Mouse (Mus musculus): ENCODE results near the gene Pias4. TPM values are rescaled to one million over a fixed set of nuclear protein-coding genes. Genes with fewer than 3 reads are reported as not detected.

The Pias4 gene
- total and polyA plus RNA-seq, 2 experiments = 8.9 to 17.8 TPM

DNA sequence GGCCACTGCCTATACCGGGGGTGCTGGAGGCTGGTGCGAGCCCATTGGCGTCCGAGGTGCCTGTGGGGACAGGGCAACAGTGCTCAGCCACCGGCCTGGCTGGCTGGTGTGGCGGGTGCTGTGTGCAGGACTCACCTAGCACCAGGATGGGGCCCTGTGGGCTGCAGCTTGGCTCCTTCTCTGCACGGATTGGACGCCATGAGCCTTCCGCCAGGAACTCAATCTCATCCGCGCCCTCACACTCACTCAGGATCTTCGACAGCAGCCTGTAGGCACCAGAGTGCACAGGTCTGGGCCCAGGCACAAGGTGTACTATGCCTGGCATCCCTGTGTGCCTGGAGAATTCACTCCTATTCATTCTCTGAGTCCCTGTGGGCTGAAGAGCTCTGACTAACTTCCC, 13.4 kb downstream of the Pias4 start:
- no peak for DNase-seq (ENCODE audit: extremely low read depth, low read depth, low spot score)
- 96% methylated on average over 12 of the region's 12 CpGs for WGBS
- H3K9ac ChIP-seq (ENCODE audit: low read depth, low read length) = no peak overlapping the region

DNA sequence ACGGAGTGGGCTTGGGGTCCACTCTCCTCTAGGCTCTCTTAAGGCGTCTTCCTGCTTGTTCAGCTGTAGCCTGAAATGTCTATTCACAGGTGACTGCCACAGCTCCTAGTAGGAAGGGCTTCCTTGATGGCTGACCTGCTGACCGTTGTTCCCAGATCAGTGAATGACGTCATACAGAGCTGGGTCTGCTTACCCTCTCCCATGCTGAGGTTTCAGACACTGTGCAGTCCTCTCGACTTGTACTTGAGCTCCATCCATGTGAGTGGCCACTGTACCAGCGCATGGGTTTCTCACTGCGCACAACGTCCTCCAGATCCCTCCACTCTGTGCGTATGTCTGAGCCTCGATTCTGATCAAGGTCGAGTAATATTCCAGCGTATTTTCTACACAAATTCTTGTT, 15.1 kb downstream of the Pias4 start:
- H3K27ac ChIP-seq (replicated peaks; ENCODE audit: insufficient read depth, low read depth, low read length) = no peak overlapping the region
- WGBS = 61% methylated on average over 12 of the region's 12 CpGs

More for the DNA sequence above, 13.4 kb downstream of the Pias4 start:
- no peak overlapping the region for H3K4me3 ChIP-seq (ENCODE audit: insufficient read depth, low read depth, low read length)
- H3K79me2 ChIP-seq (ENCODE audit: control insufficient read depth, insufficient read depth, low read length) = no peaks in the 10 kb centered on the region; the same call in 1 of the 2 replicates
- H3K4me1 ChIP-seq (ENCODE audit: control insufficient read depth, insufficient read depth, low read length) = no peaks in the 10 kb centered on the region
- TF ChIP-seq POLR2A (IDR thresholded peaks at IDR 0.05; ENCODE audit: extremely low read depth, insufficient read depth, low read length) = no peak
- TF ChIP-seq CTCF (IDR thresholded peaks at IDR 0.05; ENCODE audit: low read depth, low read length) = no peak
- H3K36me3 ChIP-seq (ENCODE audit: control insufficient read depth, insufficient read depth, low read length) = peaks cover 2% of the 10 kb centered on the region; the same call in 1 of the 2 replicates
- no peaks in the 10 kb centered on the region for H3K27me3 ChIP-seq (ENCODE audit: control insufficient read depth, insufficient read depth, low read length)
- H3K27ac ChIP-seq (replicated peaks; ENCODE audit: insufficient read depth, low read depth, low read length) = no peak overlapping the region

DNA sequence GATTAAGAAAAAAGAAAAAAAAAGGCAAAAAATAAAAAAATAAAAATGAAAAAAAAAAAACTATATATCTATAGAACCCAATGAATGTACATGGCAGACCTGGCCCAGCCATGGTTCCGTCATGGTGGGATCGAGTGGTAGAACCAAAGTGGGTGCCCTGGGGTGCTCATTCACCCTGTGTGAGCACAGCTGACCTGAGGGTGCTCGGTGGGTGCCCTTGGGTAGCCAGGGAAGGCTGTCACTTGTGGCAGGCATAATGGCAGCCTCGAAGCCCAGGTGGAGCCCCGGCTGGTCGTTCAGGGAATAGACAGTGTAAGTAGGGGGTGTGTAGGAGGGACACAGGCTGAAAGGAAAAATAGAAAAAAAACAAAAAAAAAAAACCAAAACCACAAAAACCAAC, 16.5 kb downstream of the Pias4 start:
- no peaks in the 10 kb centered on the region for H3K27me3 ChIP-seq (ENCODE audit: control insufficient read depth, insufficient read depth, low read length)
- no peak overlapping the region for H3K27ac ChIP-seq (replicated peaks; ENCODE audit: insufficient read depth, low read depth, low read length)
- H3K4me3 ChIP-seq (ENCODE audit: insufficient read depth, low read depth, low read length) = no peak overlapping the region
- peaks cover 12% of the 10 kb centered on the region for H3K36me3 ChIP-seq (ENCODE audit: control insufficient read depth, insufficient read depth, low read length)
- WGBS = 78% methylated on average over 6 of the region's 6 CpGs
- H3K79me2 ChIP-seq (ENCODE audit: control insufficient read depth, insufficient read depth, low read length) = peaks cover 9% of the 10 kb centered on the region; the same call in 1 of the 2 replicates
- DNase-seq (ENCODE audit: extremely low read depth, low read depth, low spot score) = no peak
- H3K9ac ChIP-seq (ENCODE audit: low read depth, low read length) = no peak overlapping the region
- TF ChIP-seq CTCF (IDR thresholded peaks at IDR 0.05; ENCODE audit: low read depth, low read length) = no peak
- no peak for TF ChIP-seq POLR2A (IDR thresholded peaks at IDR 0.05; ENCODE audit: extremely low read depth, insufficient read depth, low read length)
- no peaks in the 10 kb centered on the region for H3K4me1 ChIP-seq (ENCODE audit: control insufficient read depth, insufficient read depth, low read length)

More for the DNA sequence above, 15.1 kb downstream of the Pias4 start:
- Histone ChIP-seq H3K4me1 (ENCODE audit: control insufficient read depth, insufficient read depth, low read length) (no peaks in the 10 kb centered on the region), H3K36me3 (ENCODE audit: control insufficient read depth, insufficient read depth, low read length) (peaks cover 11% of the 10 kb centered on the region), H3K79me2 (ENCODE audit: control insufficient read depth, insufficient read depth, low read length) (peaks cover 9% of the 10 kb centered on the region; the same call in 1 of the 2 replicates), H3K27me3 (ENCODE audit: control insufficient read depth, insufficient read depth, low read length) (no peaks in the 10 kb centered on the region), H3K4me3 (ENCODE audit: insufficient read depth, low read depth, low read length) (no peak overlapping the region), H3K9ac (ENCODE audit: low read depth, low read length) (no peak overlapping the region)
- peak; percentile 44 for DNase-seq (ENCODE audit: extremely low read depth, low read depth, low spot score)
- no peak for TF ChIP-seq POLR2A (IDR thresholded peaks at IDR 0.05; ENCODE audit: extremely low read depth, insufficient read depth, low read length)
- TF ChIP-seq CTCF (IDR thresholded peaks at IDR 0.05; ENCODE audit: low read depth, low read length) = no peak

DNA sequence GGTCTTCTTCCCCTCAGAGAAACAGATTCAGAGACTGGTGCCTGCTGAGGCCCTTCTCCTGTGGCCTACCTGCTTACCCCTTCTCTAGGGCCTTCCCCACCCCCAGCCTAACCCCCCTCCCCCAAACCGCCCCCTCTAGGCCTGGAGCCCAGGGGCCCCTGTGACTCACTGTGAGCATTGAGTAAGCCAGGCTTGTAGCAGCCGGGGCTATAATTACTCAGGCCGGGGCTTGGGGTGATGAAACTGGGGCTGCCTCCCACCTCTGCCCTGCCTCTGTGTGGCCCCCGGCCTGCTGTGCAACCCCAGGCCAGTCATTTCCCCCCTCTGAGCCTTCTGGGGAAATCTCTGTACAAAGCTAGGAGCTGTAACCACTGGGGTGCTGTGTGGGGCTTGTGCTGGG, 21.4 kb downstream of the Pias4 start:
- H3K4me3 ChIP-seq (ENCODE audit: insufficient read depth, low read depth, low read length) = no peak overlapping the region
- TF ChIP-seq CTCF (IDR thresholded peaks at IDR 0.05; ENCODE audit: low read depth, low read length) = no peak
- TF ChIP-seq POLR2A (IDR thresholded peaks at IDR 0.05; ENCODE audit: extremely low read depth, insufficient read depth, low read length) = no peak
- DNase-seq (ENCODE audit: extremely low read depth, low read depth, low spot score) = no peak
- no peak overlapping the region for H3K9ac ChIP-seq (ENCODE audit: low read depth, low read length)
- peaks cover 52% of the 10 kb centered on the region for H3K79me2 ChIP-seq (ENCODE audit: control insufficient read depth, insufficient read depth, low read length)
- 85% methylated on average over 4 of the region's 4 CpGs for WGBS
- peaks cover 14% of the 10 kb centered on the region for H3K36me3 ChIP-seq (ENCODE audit: control insufficient read depth, insufficient read depth, low read length)
- H3K27me3 ChIP-seq (ENCODE audit: control insufficient read depth, insufficient read depth, low read length) = no peaks in the 10 kb centered on the region
- H3K4me1 ChIP-seq (ENCODE audit: control insufficient read depth, insufficient read depth, low read length) = no peaks in the 10 kb centered on the region
- H3K27ac ChIP-seq (replicated peaks; ENCODE audit: insufficient read depth, low read depth, low read length) = no peak overlapping the region

DNA sequence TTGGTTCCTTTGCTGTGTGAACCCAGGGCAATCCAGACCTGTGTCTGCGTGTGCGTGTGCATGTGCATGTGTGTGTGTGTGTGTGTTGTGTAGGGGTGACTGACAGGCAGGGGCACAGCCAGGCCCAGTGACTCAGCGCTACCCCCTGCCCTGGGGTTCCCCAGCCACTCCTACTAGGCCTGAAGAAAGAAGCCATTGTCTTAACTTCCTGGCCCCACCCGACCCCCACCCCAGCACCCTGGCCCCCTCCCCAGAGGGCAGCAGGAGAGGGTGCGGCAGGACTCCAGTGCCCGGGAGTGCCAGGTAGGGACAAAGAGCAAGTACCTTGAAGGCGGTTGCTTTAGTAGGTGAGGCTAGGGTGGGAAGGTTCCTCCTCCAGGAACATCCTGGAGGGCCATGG, 21.9 kb downstream of the Pias4 start:
- no peaks in the 10 kb centered on the region for H3K27me3 ChIP-seq (ENCODE audit: control insufficient read depth, insufficient read depth, low read length)
- TF ChIP-seq CTCF (IDR thresholded peaks at IDR 0.05; ENCODE audit: low read depth, low read length) = no peak
- no peak for TF ChIP-seq POLR2A (IDR thresholded peaks at IDR 0.05; ENCODE audit: extremely low read depth, insufficient read depth, low read length)
- H3K4me1 ChIP-seq (ENCODE audit: control insufficient read depth, insufficient read depth, low read length) = peaks cover 4% of the 10 kb centered on the region; the same call in 1 of the 2 replicates
- no peak for DNase-seq (ENCODE audit: extremely low read depth, low read depth, low spot score)
- H3K79me2 ChIP-seq (ENCODE audit: control insufficient read depth, insufficient read depth, low read length) = peaks cover 57% of the 10 kb centered on the region
- H3K36me3 ChIP-seq (ENCODE audit: control insufficient read depth, insufficient read depth, low read length) = peaks cover 14% of the 10 kb centered on the region
- 82% methylated on average over 7 of the region's 7 CpGs for WGBS
- H3K9ac ChIP-seq (ENCODE audit: low read depth, low read length) = no peak overlapping the region
- H3K27ac ChIP-seq (replicated peaks; ENCODE audit: insufficient read depth, low read depth, low read length) = no peak overlapping the region
- H3K4me3 ChIP-seq (ENCODE audit: insufficient read depth, low read depth, low read length) = no peak overlapping the region

DNA sequence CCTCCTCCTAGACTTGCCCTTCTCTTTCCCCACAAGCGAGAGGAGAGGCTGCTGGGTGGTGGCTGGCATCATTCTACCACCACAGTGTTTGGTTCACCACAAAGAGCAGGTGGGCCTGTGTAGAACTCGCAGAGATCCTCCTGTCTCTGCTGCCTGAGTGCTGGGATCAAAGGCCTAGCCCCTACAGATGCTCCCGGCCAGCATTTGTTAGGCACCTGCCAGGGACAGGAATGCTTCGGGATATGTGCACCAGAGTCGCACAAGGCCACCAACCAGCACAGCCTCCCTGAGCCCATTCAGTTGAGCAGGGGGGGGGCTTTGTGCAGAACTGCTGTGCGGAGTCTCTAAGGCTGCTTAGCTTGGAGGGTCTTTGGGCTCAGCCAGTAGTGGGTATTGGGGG, 22.4 kb downstream of the Pias4 start:
- 89% methylated on average over 6 of the region's 6 CpGs for WGBS
- no peak for DNase-seq (ENCODE audit: extremely low read depth, low read depth, low spot score)
- no peak overlapping the region for H3K27ac ChIP-seq (replicated peaks; ENCODE audit: insufficient read depth, low read depth, low read length)
- H3K36me3 ChIP-seq (ENCODE audit: control insufficient read depth, insufficient read depth, low read length) = peaks cover 14% of the 10 kb centered on the region
- no peak overlapping the region for H3K9ac ChIP-seq (ENCODE audit: low read depth, low read length)
- TF ChIP-seq POLR2A (IDR thresholded peaks at IDR 0.05; ENCODE audit: extremely low read depth, insufficient read depth, low read length) (no peak), CTCF (IDR thresholded peaks at IDR 0.05; ENCODE audit: low read depth, low read length) (no peak)
- peaks cover 8% of the 10 kb centered on the region for H3K4me1 ChIP-seq (ENCODE audit: control insufficient read depth, insufficient read depth, low read length)
- H3K4me3 ChIP-seq (ENCODE audit: insufficient read depth, low read depth, low read length) = no peak overlapping the region
- H3K79me2 ChIP-seq (ENCODE audit: control insufficient read depth, insufficient read depth, low read length) = peaks cover 62% of the 10 kb centered on the region
- H3K27me3 ChIP-seq (ENCODE audit: control insufficient read depth, insufficient read depth, low read length) = no peaks in the 10 kb centered on the region
